Mouse (Mus musculus) limb, embryonic 13.5 days (tissue): Measurements from ENCODE around the gene Wdr62. TPM values are rescaled to one million over a fixed set of nuclear protein-coding genes. Genes with fewer than 3 reads are reported as not detected.

Experiments
- ATAC-seq: fragments of 200-750 bp; cut with Nextera tagmentation; 2 replicates; pipeline ENCODE4 v1.8.0; 2017; ENCODE audit warnings: low read depth, moderate number of reproducible peaks, moderate TSS enrichment; ENCODE audit not compliant: low FRiP score
- H3K27ac ChIP-seq: fragments of 300-500 bp; sonication (generic); 2 replicates; pipeline ENCODE4 v1.5.1; 2015; ENCODE audit warnings: inconsistent platforms, mild to moderate bottlenecking, moderate library complexity
- H3K27me3 ChIP-seq: fragments of 300-500 bp; sonication (generic); 2 replicates; pipeline ENCODE4 v1.6.1; 2015; ENCODE audit warnings: mild to moderate bottlenecking, inconsistent platforms
- H3K36me3 ChIP-seq: fragments of 300-500 bp; sonication (generic); 2 replicates; pipeline ENCODE4 v1.6.1; 2015; ENCODE audit warnings: inconsistent platforms, mild to moderate bottlenecking, moderate library complexity
- H3K4me1 ChIP-seq: fragments of 300-500 bp; sonication (generic); 2 replicates; pipeline ENCODE4 v1.6.1; 2015; ENCODE audit warnings: inconsistent platforms
- H3K4me2 ChIP-seq: fragments of 300-500 bp; sonication (generic); replicated peaks from 2 replicates; pipeline ENCODE4 v1.6.1; 2015; ENCODE audit warnings: inconsistent platforms, mild to moderate bottlenecking, moderate library complexity
- H3K4me3 ChIP-seq: fragments of 300-500 bp; sonication (generic); 2 replicates; pipeline ENCODE4 v1.5.1; 2015; ENCODE audit warnings: moderate library complexity, mild to moderate bottlenecking, inconsistent platforms
- H3K9ac ChIP-seq: fragments of 300-500 bp; sonication (generic); 2 replicates; pipeline ENCODE4 v1.6.1; 2015; ENCODE audit warnings: mild to moderate bottlenecking, inconsistent platforms
- H3K9me3 ChIP-seq: fragments of 300-500 bp; sonication (generic); 2 replicates; pipeline ENCODE4 v1.6.1; 2016; ENCODE audit warnings: inconsistent platforms
- WGBS: fragments of 180-500 bp; shearing (Covaris S2); methylation state at CpG from one replicate; pipeline ENCODE4 v1.1.7; 2015; 5-methylcytosine and 5-hydroxymethylcytosine counted together
- polyA plus RNA-seq: library from polyadenylated mRNA; unstranded; fragments of >200 nt; fragmentation: Nextera tagmentation; extraction: Ambion mirVana; gene quantifications from 2 replicates; pipeline ENCODE4 v1.2.1, GENCODE M21; 2015

Gene Wdr62
- polyA plus RNA-seq, 1 experiment from 2014 or later, result 9.2 TPM

- WGBS, result 91% methylated on average over 15 of the region's 15 CpGs
- Histone ChIP-seq H3K36me3 (peaks cover 30% of the 10 kb centered on the region), H3K4me3 (no peak overlapping the region), H3K9ac (no peak overlapping the region), H3K27me3 (no peaks in the 10 kb centered on the region), H3K9me3 (no peaks in the 10 kb centered on the region), H3K4me1 (peaks cover 18% of the 10 kb centered on the region), H3K27ac (no peak overlapping the region), H3K4me2 (no peak overlapping the region)
- no peak for ATAC-seq
Measured at GRCm38 (mm10) chr7:30234276-30234858, 45.9 kb downstream of the Wdr62 start.

DNA sequence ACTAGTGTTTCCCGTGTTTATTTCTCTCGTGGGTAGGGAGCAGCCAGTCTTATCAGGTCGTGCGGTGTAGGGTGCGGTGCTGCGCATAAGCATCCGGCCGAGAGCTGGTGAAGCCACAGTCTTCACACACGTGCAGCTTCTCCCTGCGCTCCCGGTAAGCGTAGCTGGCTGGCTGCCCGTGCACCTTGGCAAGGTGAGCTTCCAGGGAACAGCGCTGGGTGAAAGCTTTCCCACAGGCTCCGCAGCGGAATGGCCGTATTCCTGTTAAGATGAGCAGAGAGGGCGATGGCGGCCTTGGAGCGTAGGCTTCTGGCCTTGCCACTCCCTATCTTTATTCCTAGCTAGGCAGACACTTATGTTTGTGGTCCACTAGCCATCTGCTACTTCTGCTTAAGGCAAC is 46.8 kb downstream of the Wdr62 start:
- no peak overlapping the region for H3K9ac ChIP-seq

DNA sequence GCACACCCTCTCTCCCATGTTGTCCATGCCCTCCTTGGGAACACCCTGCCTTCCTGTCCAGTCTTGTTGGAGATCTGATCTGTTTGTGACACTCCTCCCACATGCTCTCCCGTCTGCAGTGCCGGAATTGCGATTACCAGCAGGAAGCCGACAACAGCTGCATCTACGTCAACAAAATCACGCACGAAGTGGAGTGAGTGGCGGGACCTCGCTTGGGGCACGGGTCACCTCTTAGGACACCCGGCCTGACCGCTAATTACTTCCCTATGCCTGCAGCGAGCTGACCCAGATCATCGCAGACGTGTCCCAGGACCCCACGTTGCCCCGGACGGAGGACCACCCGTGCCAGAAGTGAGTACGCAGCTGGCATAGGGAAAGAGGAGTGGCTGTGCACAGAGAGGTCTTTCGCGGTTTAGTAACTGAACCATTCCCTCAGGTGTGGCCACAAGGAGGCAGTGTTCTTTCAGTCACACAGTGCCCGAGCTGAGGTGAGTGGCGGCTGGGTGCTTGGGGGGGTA is 47.5 kb downstream of the Wdr62 start:
- Histone ChIP-seq H3K36me3 (peaks cover 42% of the 10 kb centered on the region), H3K4me3 (peak overlapping the region; percentile 80), H3K4me1 (peaks cover 18% of the 10 kb centered on the region), H3K9ac (peak overlapping the region; percentile 83), H3K27me3 (no peaks in the 10 kb centered on the region), H3K4me2 (peak overlapping the region; percentile 83), H3K27ac (peak overlapping the region; percentile 92), H3K9me3 (no peaks in the 10 kb centered on the region)
- 2% methylated on average over 24 of the region's 24 CpGs for WGBS
- no peak for ATAC-seq

More for the DNA sequence above, 46.8 kb downstream of the Wdr62 start:
- Histone ChIP-seq H3K4me3 (peak overlapping the region; percentile 80), H3K4me1 (peaks cover 18% of the 10 kb centered on the region), H3K27me3 (no peaks in the 10 kb centered on the region), H3K36me3 (peaks cover 35% of the 10 kb centered on the region), H3K27ac (no peak overlapping the region), H3K9me3 (no peaks in the 10 kb centered on the region), H3K4me2 (peak overlapping the region; percentile 83)
- 89% methylated on average over 20 of the region's 20 CpGs for WGBS
- ATAC-seq, result no peak

GRCm38 (mm10) chr7:30231669-30232454 is 48.4 kb downstream of the Wdr62 start, which contains the start of the genes Polr2i and Tbcb:
Gene Polr2i (plus strand): TSS chr7:30231948.
Gene Tbcb (minus strand): TSS chr7:30232272.
- under 1% methylated on average over 67 of the region's 67 CpGs for WGBS
- Histone ChIP-seq H3K27ac (peak within 1 kb of the TSS; percentile 92), H3K4me1 (peaks cover 18% of the 10 kb centered on the region), H3K4me2 (peak within 1 kb of the TSS; percentile 83), H3K36me3 (peaks cover 50% of the 10 kb centered on the region), H3K27me3 (no peaks in the 10 kb centered on the region), H3K9me3 (no peaks in the 10 kb centered on the region), H3K4me3 (peak within 1 kb of the TSS; percentile 80), H3K9ac (peak within 1 kb of the TSS; percentile 83)
- ATAC-seq, result peak; percentile 94

GRCm38 (mm10) chr7:30231328-30231668 is 48.9 kb downstream of the Wdr62 start:
- Histone ChIP-seq H3K9me3 (no peaks in the 10 kb centered on the region), H3K27ac (peak overlapping the region; percentile 44; the same call in 1 of the 2 replicates), H3K9ac (peak overlapping the region; percentile 72), H3K36me3 (peaks cover 56% of the 10 kb centered on the region), H3K4me3 (peak overlapping the region; percentile 80), H3K4me1 (peaks cover 18% of the 10 kb centered on the region), H3K4me2 (peak overlapping the region; percentile 78), H3K27me3 (no peaks in the 10 kb centered on the region)
- ATAC-seq, result peak; percentile 37; the same call in 1 of the 2 replicates
- under 1% methylated on average over 16 of the region's 16 CpGs for WGBS

- ATAC-seq, result no peak
- Histone ChIP-seq H3K27ac (no peak overlapping the region), H3K36me3 (peaks cover 65% of the 10 kb centered on the region), H3K4me3 (no peak overlapping the region), H3K4me1 (peaks cover 4% of the 10 kb centered on the region; the same call in 1 of the 2 replicates), H3K4me2 (no peak overlapping the region), H3K27me3 (no peaks in the 10 kb centered on the region), H3K9me3 (no peaks in the 10 kb centered on the region), H3K9ac (no peak overlapping the region)
- 95% methylated on average over 12 of the region's 12 CpGs for WGBS
Measured at GRCm38 (mm10) chr7:30224206-30224605, 56.0 kb downstream of the Wdr62 start.

- H3K27me3 ChIP-seq, result no peaks in the 10 kb centered on the region
- H3K27ac ChIP-seq, result no peak overlapping the region
- H3K4me3 ChIP-seq, result no peak overlapping the region
- H3K9ac ChIP-seq, result no peak overlapping the region
- no peak overlapping the region for H3K4me2 ChIP-seq
- H3K4me1 ChIP-seq, result peaks cover 4% of the 10 kb centered on the region; the same call in 1 of the 2 replicates
- peaks cover 49% of the 10 kb centered on the region for H3K36me3 ChIP-seq
- H3K9me3 ChIP-seq, result no peaks in the 10 kb centered on the region
- WGBS, result 92% methylated on average over 5 of the region's 5 CpGs
- ATAC-seq, result no peak
Measured at GRCm38 (mm10) chr7:30222205-30222604, 58.0 kb downstream of the Wdr62 start.

GRCm38 (mm10) chr7:30221433-30221832 is 58.8 kb downstream of the Wdr62 start:
- no peak for ATAC-seq
- no peak overlapping the region for H3K9ac ChIP-seq
- no peaks in the 10 kb centered on the region for H3K9me3 ChIP-seq
- peaks cover 4% of the 10 kb centered on the region; the same call in 1 of the 2 replicates for H3K4me1 ChIP-seq
- H3K27me3 ChIP-seq, result no peaks in the 10 kb centered on the region
- H3K27ac ChIP-seq, result no peak overlapping the region
- WGBS, result 83% methylated on average over 3 of the region's 3 CpGs
- H3K4me2 ChIP-seq, result no peak overlapping the region
- H3K36me3 ChIP-seq, result peaks cover 41% of the 10 kb centered on the region
- H3K4me3 ChIP-seq, result no peak overlapping the region

DNA sequence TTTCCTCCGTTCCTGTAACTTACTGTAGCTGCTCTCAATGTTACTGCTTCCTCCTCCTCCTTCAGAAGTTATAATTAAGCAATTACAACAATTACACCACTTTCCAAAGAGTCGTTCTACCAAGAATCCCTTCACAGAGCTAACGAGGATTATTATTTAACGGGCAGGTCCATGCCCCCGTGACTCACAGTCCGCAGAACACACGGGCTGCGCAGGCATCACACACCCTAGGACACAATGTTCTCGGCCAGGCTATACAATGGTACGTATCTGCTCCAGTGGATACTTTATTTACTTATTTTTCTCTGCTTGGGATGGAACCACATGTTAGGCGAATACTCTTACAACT is 60.2 kb downstream of the Wdr62 start:
- peak overlapping the region; percentile 65 for H3K9ac ChIP-seq

GRCm38 (mm10) chr7:30219293-30220007 is 60.8 kb downstream of the Wdr62 start:
- ATAC-seq, result peak; percentile 74; the same call in 1 of the 2 replicates
- Histone ChIP-seq H3K27me3 (no peaks in the 10 kb centered on the region), H3K36me3 (peaks cover 21% of the 10 kb centered on the region), H3K9ac (peak overlapping the region; percentile 65), H3K4me3 (peak overlapping the region; percentile 50), H3K27ac (no peak overlapping the region; the same call in 1 of the 2 replicates), H3K4me1 (peaks cover 4% of the 10 kb centered on the region; the same call in 1 of the 2 replicates), H3K4me2 (peak overlapping the region; percentile 90), H3K9me3 (no peaks in the 10 kb centered on the region)
- 3% methylated on average over 16 of the region's 16 CpGs for WGBS

More for the DNA sequence above, 60.2 kb downstream of the Wdr62 start:
- Histone ChIP-seq H3K4me3 (peak overlapping the region; percentile 50), H3K27ac (no peak overlapping the region), H3K4me1 (peaks cover 4% of the 10 kb centered on the region; the same call in 1 of the 2 replicates), H3K4me2 (peak overlapping the region; percentile 90), H3K27me3 (no peaks in the 10 kb centered on the region), H3K36me3 (peaks cover 26% of the 10 kb centered on the region), H3K9me3 (no peaks in the 10 kb centered on the region)
- whole genome bisulfite sequencing, result 15% methylated on average over 11 of the region's 11 CpGs
- no peak for ATAC-seq

GRCm38 (mm10) chr7:30217277-30217676 is 62.9 kb downstream of the Wdr62 start:
- Histone ChIP-seq H3K27ac (no peak overlapping the region), H3K9ac (no peak overlapping the region), H3K9me3 (no peaks in the 10 kb centered on the region), H3K4me3 (no peak overlapping the region), H3K4me1 (peaks cover 4% of the 10 kb centered on the region; the same call in 1 of the 2 replicates), H3K36me3 (peaks cover 2% of the 10 kb centered on the region; the same call in 1 of the 2 replicates), H3K27me3 (no peaks in the 10 kb centered on the region), H3K4me2 (no peak overlapping the region)
- no peak for ATAC-seq
- WGBS, result 85% methylated on average over 2 of the region's 2 CpGs
